Mouse (Mus musculus): ENCODE results near the gene Ano6.

The Ano6 gene

GRCm38 (mm10) chr15:95971302-95971701 lies 180.7 kb downstream of the Ano6 start:
- DNase-seq (ENCODE audit: low read depth, low spot score): no peak

GRCm38 (mm10) chr15:95972156-95972555 lies 181.5 kb downstream of the Ano6 start:
- no peak for DNase-seq (ENCODE audit: low read depth, low spot score)

- DNase-seq (ENCODE audit: low read depth, low spot score): no peak
Observed at GRCm38 (mm10) chr15:95972621-95973020, 182.0 kb downstream of the Ano6 start.

GRCm38 (mm10) chr15:95974021-95974597 lies 183.5 kb downstream of the Ano6 start:
- no peak for DNase-seq (ENCODE audit: low read depth, low spot score)

GRCm38 (mm10) chr15:95976156-95976876 lies 185.7 kb downstream of the Ano6 start:
- DNase-seq (ENCODE audit: low read depth, low spot score): no peak

- no peak for DNase-seq (ENCODE audit: low read depth, low spot score)
Observed at GRCm38 (mm10) chr15:95977169-95977938, 186.7 kb downstream of the Ano6 start.

- DNase-seq (ENCODE audit: low read depth, low spot score): no peak
Observed at GRCm38 (mm10) chr15:95977939-95978252, 187.3 kb downstream of the Ano6 start.

GRCm38 (mm10) chr15:95980641-95981040 lies 190.0 kb downstream of the Ano6 start:
- no peak for DNase-seq (ENCODE audit: low read depth, low spot score)

GRCm38 (mm10) chr15:95987916-95988315 lies 197.3 kb downstream of the Ano6 start:
- no peak for DNase-seq (ENCODE audit: low read depth, low spot score)

- no peak for DNase-seq (ENCODE audit: low read depth, low spot score)
Observed at GRCm38 (mm10) chr15:95989496-95990124, 199.0 kb downstream of the Ano6 start.

GRCm38 (mm10) chr15:96002958-96003601 lies 212.4 kb downstream of the Ano6 start:
- no peak for DNase-seq (ENCODE audit: low read depth, low spot score)

- DNase-seq (ENCODE audit: low read depth, low spot score): no peak
Observed at GRCm38 (mm10) chr15:96011640-96012390, 221.2 kb downstream of the Ano6 start.

- no peak for DNase-seq (ENCODE audit: low read depth, low spot score)
Observed at GRCm38 (mm10) chr15:96012391-96012775, 221.7 kb downstream of the Ano6 start.

GRCm38 (mm10) chr15:96014501-96014900 lies 223.9 kb downstream of the Ano6 start:
- DNase-seq (ENCODE audit: low read depth, low spot score): no peak

GRCm38 (mm10) chr15:96020465-96020864 lies 229.8 kb downstream of the Ano6 start:
- DNase-seq (ENCODE audit: low read depth, low spot score): no peak

- peak; percentile 4 for DNase-seq (ENCODE audit: low read depth, low spot score)
Observed at GRCm38 (mm10) chr15:96021506-96021905, 230.9 kb downstream of the Ano6 start.
